Mouse (Mus musculus): Measurements from ENCODE around the gene Gmds.

DNA sequence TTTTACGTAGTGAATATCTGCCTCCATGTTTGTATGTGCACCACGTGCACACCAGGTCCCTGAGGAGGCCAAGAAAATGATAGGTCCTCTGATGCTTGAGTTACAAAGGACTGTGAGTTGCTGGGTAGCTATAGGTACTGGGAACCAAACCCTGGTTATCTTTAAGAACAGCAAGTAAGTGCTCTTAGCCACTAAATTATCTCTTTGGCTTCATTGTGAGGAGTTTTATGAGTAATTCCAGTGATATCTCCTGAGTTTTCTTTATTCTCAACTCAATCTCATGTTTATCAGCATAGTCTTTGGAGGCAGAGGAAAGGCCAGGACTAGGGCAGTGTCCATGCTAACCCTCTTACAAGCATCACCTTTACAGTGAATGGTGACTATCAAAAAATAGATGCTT lies 370.3 kb downstream of the Gmds start:
- no peak for TF ChIP-seq CTCF (IDR thresholded peaks at IDR 0.05; ENCODE audit: low read depth, low read length)
- no peak for TF ChIP-seq POLR2A (IDR thresholded peaks at IDR 0.05; ENCODE audit: extremely low read depth, insufficient read depth, low read length)
